Mouse (Mus musculus): ENCODE measurements around the gene Cd300lb. TPM values are rescaled to one million over a fixed set of nuclear protein-coding genes. Genes with fewer than 3 reads are reported as not detected.

The Cd300lb gene
- not detected for polyA plus RNA-seq (2017; shearing (Covaris generic))

GRCm38 (mm10) chr11:114934144-114934543 is at the start of gene Cd300lb:
Gene Cd300lb (minus strand): TSS chr11:114934386.

GRCm38 (mm10) chr11:114968752-114969207 is 34.6 kb upstream of the Cd300lb start, which contains the start of gene Cd300c:
Gene Cd300c (minus strand): TSS chr11:114969157.

GRCm38 (mm10) chr11:114889991-114890518 is 44.1 kb downstream of the Cd300lb start, which contains the start of gene Cd300a:
Gene Cd300a (plus strand): TSS chr11:114890041.

Other genes starting within 250 kb of the Cd300lb start
- not detected for gene Dnaic2, start 207.0 kb downstream of the Cd300lb start, polyA plus RNA-seq (2017; shearing (Covaris generic))
- gene Kif19a, start 169.0 kb downstream of the Cd300lb start, polyA plus RNA-seq (2017; shearing (Covaris generic)), result 0.25 TPM
- not detected for gene Btbd17, start 138.4 kb downstream of the Cd300lb start, polyA plus RNA-seq (2017; shearing (Covaris generic))
- gene Gpr142, start 135.5 kb downstream of the Cd300lb start, polyA plus RNA-seq (2017; shearing (Covaris generic)), result not detected
- 0.21 TPM for gene Gprc5c, start 83.2 kb downstream of the Cd300lb start, polyA plus RNA-seq (2017; shearing (Covaris generic))
- gene Cd300a, start 44.3 kb downstream of the Cd300lb start, polyA plus RNA-seq (2017; shearing (Covaris generic)), result 0.41 TPM
- not detected for gene Cd300c, start 34.8 kb upstream of the Cd300lb start, polyA plus RNA-seq (2017; shearing (Covaris generic))
- gene Cd300ld, start 55.5 kb upstream of the Cd300lb start, polyA plus RNA-seq (2017; shearing (Covaris generic)), result not detected
- gene Cd300c2, start 67.5 kb upstream of the Cd300lb start, polyA plus RNA-seq (2017; shearing (Covaris generic)), result 0.30 TPM
- not detected for gene Cd300ld2, start 81.8 kb upstream of the Cd300lb start, polyA plus RNA-seq (2017; shearing (Covaris generic))
- not detected for gene Cd300ld4, start 92.6 kb upstream of the Cd300lb start, polyA plus RNA-seq (2017; shearing (Covaris generic))
- gene Cd300ld5, start 103.4 kb upstream of the Cd300lb start, polyA plus RNA-seq (2017; shearing (Covaris generic)), result not detected
- not detected for gene Cd300ld3, start 114.0 kb upstream of the Cd300lb start, polyA plus RNA-seq (2017; shearing (Covaris generic))
- gene Cd300e, start 127.8 kb upstream of the Cd300lb start, polyA plus RNA-seq (2017; shearing (Covaris generic)), result not detected
- gene Rab37, start 157.0 kb upstream of the Cd300lb start, polyA plus RNA-seq (2017; shearing (Covaris generic)), result 238 TPM
- gene Cd300lf, start 199.6 kb upstream of the Cd300lb start, polyA plus RNA-seq (2017; shearing (Covaris generic)), result 0.58 TPM
- gene Slc9a3r1, start 229.0 kb upstream of the Cd300lb start, polyA plus RNA-seq (2017; shearing (Covaris generic)), result 407 TPM

Measured in CD4-positive, CD25-positive, alpha-beta regulatory T cell, adult 9 weeks (primary cell).